Mouse (Mus musculus) myocyte (in vitro differentiated cells): ENCODE data around the gene Sgsm1. TPM values are rescaled to one million over a fixed set of nuclear protein-coding genes. Genes with fewer than 3 reads are reported as not detected.

Experiments
- H3K27me3 ChIP-seq: one replicate; pipeline ENCODE4 v1.6.1; 2011; ENCODE audit not compliant: control insufficient read depth, insufficient read depth, insufficient read length
- H3K36me3 ChIP-seq: one replicate; pipeline ENCODE4 v1.6.1; 2011; ENCODE audit not compliant: control insufficient read depth, insufficient read depth
- H3K4me2 ChIP-seq: one replicate; pipeline ENCODE4 v1.6.1; 2011; ENCODE audit warnings: low read depth, control low read depth
- H3K4me3 ChIP-seq: one replicate; pipeline ENCODE4 v1.5.1; 2011; ENCODE audit warnings: mild to moderate bottlenecking, control low read depth, moderate library complexity
- H3K79me2 ChIP-seq: one replicate; pipeline ENCODE4 v1.6.1; 2011; ENCODE audit not compliant: control insufficient read depth, insufficient read depth
- H3ac ChIP-seq: one replicate; pipeline ENCODE4 v1.6.1; 2011; ENCODE audit not compliant: control insufficient read depth, insufficient read length
- CEBPB ChIP-seq: IDR thresholded peaks from 2 replicates; pipeline ENCODE4 v1.6.1; 2011; ENCODE audit warnings: mild to moderate bottlenecking, moderate library complexity; ENCODE audit not compliant: poor library complexity, insufficient read depth, severe bottlenecking
- E2F4 ChIP-seq: IDR thresholded peaks from one replicate; pipeline ENCODE4 v1.6.1; 2011; ENCODE audit warnings: mild to moderate bottlenecking, control low read depth, moderate library complexity; ENCODE audit not compliant: insufficient read depth
- MAX ChIP-seq: IDR thresholded peaks from one replicate; pipeline ENCODE4 v1.6.1; 2011; ENCODE audit warnings: low read depth, mild to moderate bottlenecking, control low read depth
- MYOD1 ChIP-seq, 3 experiments: IDR thresholded peaks; one replicate each; pipeline ENCODE4 v1.6.1; 2011; ENCODE audit warnings: control low read depth in 2 of 3, low read depth in 2 of 3, mild to moderate bottlenecking in 2 of 3, moderate library complexity in 1 of 3; ENCODE audit not compliant: insufficient read length in 2 of 3, control insufficient read depth in 1 of 3
- MYOG ChIP-seq, 3 experiments: IDR thresholded peaks; one replicate each; pipeline ENCODE4 v1.6.1; 2011; ENCODE audit warnings: control low read depth in 2 of 3, low read depth in 2 of 3, mild to moderate bottlenecking in 2 of 3; ENCODE audit not compliant: insufficient read length in 2 of 3, control insufficient read depth in 1 of 3, insufficient read depth in 1 of 3
- POLR2A ChIP-seq: IDR thresholded peaks from one replicate; pipeline ENCODE4 v1.6.1; 2011; ENCODE audit warnings: low read depth, mild to moderate bottlenecking, control low read depth, moderate library complexity; ENCODE audit not compliant: insufficient read length
- POLR2AphosphoS2 ChIP-seq: IDR thresholded peaks from one replicate; pipeline ENCODE4 v1.6.1; 2011; ENCODE audit warnings: low read depth, control low read depth; ENCODE audit not compliant: insufficient read length
- REST ChIP-seq: IDR thresholded peaks from one replicate; pipeline ENCODE4 v1.6.1; 2011; ENCODE audit warnings: mild to moderate bottlenecking, control low read depth, moderate library complexity; ENCODE audit not compliant: insufficient read depth, insufficient read length
- SRF ChIP-seq: IDR thresholded peaks from one replicate; pipeline ENCODE4 v1.6.1; 2011; ENCODE audit warnings: low read depth; ENCODE audit not compliant: control insufficient read depth, insufficient read length
- TCF12 ChIP-seq: IDR thresholded peaks from one replicate; pipeline ENCODE4 v1.6.1; 2011; ENCODE audit warnings: mild to moderate bottlenecking, control low read depth; ENCODE audit not compliant: poor library complexity, insufficient read depth, severe bottlenecking
- TCF3 ChIP-seq: IDR thresholded peaks from one replicate; pipeline ENCODE4 v1.6.1; 2011; ENCODE audit warnings: low read depth, control low read depth; ENCODE audit not compliant: insufficient read length
- USF1 ChIP-seq: IDR thresholded peaks from one replicate; pipeline ENCODE4 v1.6.1; 2011; ENCODE audit warnings: low read depth, mild to moderate bottlenecking, control low read depth, moderate library complexity
- polyA plus RNA-seq: library from polyadenylated mRNA; unstranded; fragments of >200 nt; fragmentation: generic; extraction: Trizol; gene quantifications from one replicate; pipeline ENCODE4 v1.2.1, GENCODE M21; 2012; ENCODE audit warnings: missing spikeins

Sgsm1 gene
- polyA plus RNA-seq, 1 experiment = 3.6 TPM

GRCm38 (mm10) chr5:113298826-113299225 lies 11.8 kb downstream of the Sgsm1 start:
- no peaks in the 10 kb centered on the region for H3K36me3 ChIP-seq
- no peak overlapping the region for H3ac ChIP-seq
- H3K27me3 ChIP-seq = peaks cover 19% of the 10 kb centered on the region
- H3K79me2 ChIP-seq = no peaks in the 10 kb centered on the region
- TF ChIP-seq E2F4 = no peak
- no peak for TF ChIP-seq CEBPB
- TF ChIP-seq TCF12 = no peak
- TF ChIP-seq POLR2AphosphoS2 = no peak
- no peak for TF ChIP-seq MYOG (IDR thresholded peaks at IDR 0.05; ENCODE audit: control insufficient read depth in 1 of 3, insufficient read depth in 1 of 3, insufficient read length in 2 of 3, low read depth in 2 of 3)
- TF ChIP-seq MAX = no peak
- TF ChIP-seq USF1 = no peak
- no peak for TF ChIP-seq TCF3
- no peak for TF ChIP-seq SRF
- no peak for TF ChIP-seq MYOD1 (IDR thresholded peaks at IDR 0.05; ENCODE audit: control insufficient read depth in 1 of 3, insufficient read length in 2 of 3, low read depth in 2 of 3)
- no peak overlapping the region for H3K4me2 ChIP-seq
- no peak overlapping the region for H3K4me3 ChIP-seq

- H3K36me3 ChIP-seq = no peaks in the 10 kb centered on the region
- no peak overlapping the region for H3K4me3 ChIP-seq
- no peaks in the 10 kb centered on the region for H3K79me2 ChIP-seq
- H3ac ChIP-seq = no peak overlapping the region
- no peak for TF ChIP-seq SRF
- no peak for TF ChIP-seq MYOG (IDR thresholded peaks at IDR 0.05; ENCODE audit: control insufficient read depth in 1 of 3, insufficient read depth in 1 of 3, insufficient read length in 2 of 3, low read depth in 2 of 3)
- no peak overlapping the region for H3K4me2 ChIP-seq
- H3K27me3 ChIP-seq = peaks cover 18% of the 10 kb centered on the region
Measured at GRCm38 (mm10) chr5:113298040-113298439, 12.5 kb downstream of the Sgsm1 start.

- TF ChIP-seq SRF = no peak
- TF ChIP-seq REST = no peak
- no peak for TF ChIP-seq POLR2A
- no peak for TF ChIP-seq E2F4
- no peak for TF ChIP-seq MYOG (IDR thresholded peaks at IDR 0.05; ENCODE audit: control insufficient read depth in 1 of 3, insufficient read depth in 1 of 3, insufficient read length in 2 of 3, low read depth in 2 of 3)
- TF ChIP-seq TCF12 = no peak
- no peak for TF ChIP-seq CEBPB
- no peak for TF ChIP-seq POLR2AphosphoS2
- TF ChIP-seq TCF3 = no peak
- TF ChIP-seq MAX = no peak
- no peak for TF ChIP-seq USF1
- TF ChIP-seq MYOD1 (IDR thresholded peaks at IDR 0.05; ENCODE audit: control insufficient read depth in 1 of 3, insufficient read length in 2 of 3, low read depth in 2 of 3) = no peak
- no peak overlapping the region for H3K4me2 ChIP-seq
- H3K4me3 ChIP-seq = no peak overlapping the region
- H3ac ChIP-seq = no peak overlapping the region
- no peaks in the 10 kb centered on the region for H3K36me3 ChIP-seq
- H3K79me2 ChIP-seq = no peaks in the 10 kb centered on the region
- H3K27me3 ChIP-seq = peaks cover 6% of the 10 kb centered on the region
Measured at GRCm38 (mm10) chr5:113295791-113296190, 14.8 kb downstream of the Sgsm1 start.

GRCm38 (mm10) chr5:113294575-113294974 lies 16.0 kb downstream of the Sgsm1 start:
- no peak overlapping the region for H3K4me3 ChIP-seq
- H3K4me2 ChIP-seq = no peak overlapping the region
- H3K36me3 ChIP-seq = no peaks in the 10 kb centered on the region
- H3ac ChIP-seq = no peak overlapping the region
- no peak for TF ChIP-seq E2F4
- TF ChIP-seq TCF12 = no peak
- TF ChIP-seq MYOD1 (IDR thresholded peaks at IDR 0.05; ENCODE audit: control insufficient read depth in 1 of 3, insufficient read length in 2 of 3, low read depth in 2 of 3) = no peak
- TF ChIP-seq REST = no peak
- TF ChIP-seq CEBPB = no peak
- no peak for TF ChIP-seq POLR2AphosphoS2
- TF ChIP-seq MYOG (IDR thresholded peaks at IDR 0.05; ENCODE audit: control insufficient read depth in 1 of 3, insufficient read depth in 1 of 3, insufficient read length in 2 of 3, low read depth in 2 of 3) = no peak
- TF ChIP-seq MAX = no peak
- no peak for TF ChIP-seq USF1
- no peak for TF ChIP-seq SRF
- TF ChIP-seq POLR2A = no peak
- no peak for TF ChIP-seq TCF3
- H3K79me2 ChIP-seq = no peaks in the 10 kb centered on the region
- peaks cover 6% of the 10 kb centered on the region for H3K27me3 ChIP-seq

- H3K4me2 ChIP-seq = no peak overlapping the region
- no peaks in the 10 kb centered on the region for H3K36me3 ChIP-seq
- TF ChIP-seq POLR2A (no peak), MYOG (IDR thresholded peaks at IDR 0.05; ENCODE audit: control insufficient read depth in 1 of 3, insufficient read depth in 1 of 3, insufficient read length in 2 of 3, low read depth in 2 of 3) (no peak), E2F4 (no peak), USF1 (no peak), MAX (no peak), POLR2AphosphoS2 (no peak), MYOD1 (IDR thresholded peaks at IDR 0.05; ENCODE audit: control insufficient read depth in 1 of 3, insufficient read length in 2 of 3, low read depth in 2 of 3) (no peak), TCF12 (no peak), CEBPB (no peak), SRF (no peak), TCF3 (no peak), REST (no peak)
- H3K4me3 ChIP-seq = no peak overlapping the region
- peaks cover 10% of the 10 kb centered on the region for H3K27me3 ChIP-seq
- no peaks in the 10 kb centered on the region for H3K79me2 ChIP-seq
- H3ac ChIP-seq = no peak overlapping the region
Measured at GRCm38 (mm10) chr5:113293446-113293845, 17.1 kb downstream of the Sgsm1 start.
